Mouse (Mus musculus): ENCODE measurements at regions not wholly inside any gene's neighbourhood (a gene's known extent, or its start where the extent isn't known, plus 50 kb on each side); places are given as distances from the start of the nearest gene placed in this dataset.
A peak's percentile ranks its signal among the peaks of the same experiment; 100 is the strongest.

DNA sequence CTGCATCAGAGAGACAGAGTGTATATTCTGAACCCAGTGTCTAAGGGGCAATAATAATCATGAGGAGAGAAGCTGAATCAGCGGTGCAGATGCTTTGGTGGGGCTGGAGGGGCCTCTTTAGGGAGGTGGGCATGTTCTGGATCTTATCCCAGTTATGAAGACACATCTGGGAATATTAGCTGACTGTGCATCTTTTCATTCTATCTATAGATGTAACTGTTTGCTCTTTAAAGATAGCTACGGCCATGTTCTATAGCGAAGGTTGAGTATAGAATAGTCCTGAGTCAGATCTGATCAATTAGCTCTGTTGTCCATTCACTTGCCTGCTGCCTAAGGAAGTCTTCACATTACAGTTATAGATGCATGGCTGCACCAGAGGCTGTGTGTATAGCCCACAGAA, 104.0 kb downstream of the 2410131K14Rik start:
- no peak for ATAC-seq (replicated peaks in 1 of 2; ENCODE audit: insufficient read depth in 1 of 2, low FRiP score in 2 of 2, low TSS enrichment in 1 of 2, low read depth in 1 of 2, poor library complexity in 2 of 2, severe bottlenecking in 2 of 2)

DNA sequence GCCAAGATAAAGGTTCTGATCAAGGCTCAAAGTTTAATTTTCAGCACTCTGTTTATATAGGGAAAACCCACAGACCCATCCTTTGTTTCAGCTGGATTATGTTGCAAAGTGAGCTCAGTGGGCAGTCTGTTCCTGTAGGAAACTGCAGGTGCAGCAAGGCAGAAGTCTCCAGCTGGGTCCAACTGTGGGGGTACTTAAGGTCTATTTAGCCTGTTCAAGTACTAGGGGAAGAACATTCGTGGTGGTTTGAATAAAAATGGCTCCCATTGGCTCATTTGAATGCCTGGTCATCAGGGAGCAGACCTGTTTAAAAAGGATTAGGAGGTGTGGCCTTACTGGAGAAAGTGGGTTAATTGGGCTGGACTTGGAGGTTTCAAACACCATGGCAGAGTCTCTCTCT, 106.3 kb downstream of the 2410131K14Rik start:
- ATAC-seq (replicated peaks in 1 of 2; ENCODE audit: insufficient read depth in 1 of 2, low FRiP score in 2 of 2, low TSS enrichment in 1 of 2, low read depth in 1 of 2, poor library complexity in 2 of 2, severe bottlenecking in 2 of 2), result no peak

DNA sequence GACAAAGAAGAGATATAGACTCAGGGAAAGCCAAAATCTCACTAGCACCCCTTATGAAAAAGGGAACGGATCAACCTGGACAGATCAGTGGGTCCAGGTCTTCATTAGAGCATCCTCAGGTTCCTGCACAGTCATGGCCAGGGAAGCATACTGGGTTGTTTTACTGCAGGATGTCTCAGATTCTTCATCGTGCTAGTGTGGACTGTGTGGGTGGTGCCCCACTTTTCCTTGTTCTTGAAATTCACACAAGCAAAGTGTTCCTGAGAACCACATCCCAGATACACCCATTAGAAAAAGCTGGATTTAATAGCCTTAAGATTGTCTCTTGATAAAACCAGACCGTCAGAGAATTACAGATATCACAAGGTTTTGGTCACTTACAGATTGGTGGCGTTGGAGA, 107.1 kb downstream of the 2410131K14Rik start:
- ATAC-seq (replicated peaks in 1 of 2; ENCODE audit: insufficient read depth in 1 of 2, low FRiP score in 2 of 2, low TSS enrichment in 1 of 2, low read depth in 1 of 2, poor library complexity in 2 of 2, severe bottlenecking in 2 of 2), result no peak

DNA sequence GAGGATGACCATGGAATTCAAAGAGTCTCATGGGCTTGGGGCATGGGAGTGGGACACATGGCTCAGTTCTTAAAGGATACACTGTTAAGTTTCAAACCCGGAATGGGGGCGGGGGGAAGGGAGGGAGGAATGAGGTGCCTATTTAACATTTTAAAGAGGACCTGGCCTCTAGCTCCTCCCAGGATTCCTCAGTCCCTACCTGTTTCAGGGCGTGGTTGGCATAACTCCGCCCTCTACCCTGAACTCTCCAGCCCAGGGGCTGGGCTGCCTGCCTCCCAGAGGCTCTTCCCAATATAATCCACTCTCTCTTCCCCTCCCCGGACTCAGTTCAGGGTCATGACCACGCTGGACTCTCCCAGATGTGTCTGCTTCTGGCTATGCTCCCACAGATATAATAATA, 108.0 kb downstream of the 2410131K14Rik start:
- ATAC-seq (replicated peaks in 1 of 2; ENCODE audit: insufficient read depth in 1 of 2, low FRiP score in 2 of 2, low TSS enrichment in 1 of 2, low read depth in 1 of 2, poor library complexity in 2 of 2, severe bottlenecking in 2 of 2), result no peak

DNA sequence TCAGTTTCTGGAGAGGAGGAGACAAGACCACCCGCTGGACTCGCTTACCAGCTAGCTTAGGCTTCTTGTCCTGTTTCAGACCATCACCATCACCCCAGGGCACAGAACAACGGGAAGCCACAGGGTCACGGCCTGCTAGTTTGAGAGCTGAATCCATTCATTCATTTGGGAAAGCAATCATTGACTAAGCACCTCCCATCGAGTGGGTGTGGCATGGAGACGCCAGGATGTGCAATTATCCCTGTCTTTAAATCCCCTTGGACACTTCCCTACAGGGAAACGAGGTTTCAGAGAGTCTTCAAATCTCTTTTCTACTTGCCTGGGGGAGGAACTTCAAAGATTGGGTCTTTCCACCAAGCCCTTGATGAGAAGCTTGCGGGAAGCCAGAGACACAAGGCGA, 108.7 kb downstream of the 2410131K14Rik start:
- no peak for ATAC-seq (replicated peaks in 1 of 2; ENCODE audit: insufficient read depth in 1 of 2, low FRiP score in 2 of 2, low TSS enrichment in 1 of 2, low read depth in 1 of 2, poor library complexity in 2 of 2, severe bottlenecking in 2 of 2)

DNA sequence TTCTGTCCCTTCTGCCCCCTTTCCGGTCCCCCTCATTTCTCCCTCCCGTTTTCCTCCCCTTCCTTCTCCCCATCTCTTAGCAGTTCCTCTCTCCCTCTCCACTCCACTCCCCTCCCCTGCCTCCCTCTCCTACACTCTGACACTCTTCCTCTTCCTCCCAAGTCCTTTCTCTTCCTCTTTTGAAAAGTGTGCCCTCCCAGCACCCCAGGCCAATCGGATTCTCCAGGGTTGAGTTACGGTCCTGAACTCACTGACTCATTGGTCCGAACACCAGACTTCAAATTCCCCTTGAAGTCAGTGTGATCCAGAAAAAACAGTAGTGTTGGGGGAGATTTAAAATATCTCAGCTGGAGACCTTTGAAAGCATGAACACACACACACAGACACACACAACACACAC, 109.1 kb downstream of the 2410131K14Rik start:
- peak; percentile 82 to 90 for ATAC-seq (replicated peaks in 1 of 2; ENCODE audit: insufficient read depth in 1 of 2, low FRiP score in 2 of 2, low TSS enrichment in 1 of 2, low read depth in 1 of 2, poor library complexity in 2 of 2, severe bottlenecking in 2 of 2)

DNA sequence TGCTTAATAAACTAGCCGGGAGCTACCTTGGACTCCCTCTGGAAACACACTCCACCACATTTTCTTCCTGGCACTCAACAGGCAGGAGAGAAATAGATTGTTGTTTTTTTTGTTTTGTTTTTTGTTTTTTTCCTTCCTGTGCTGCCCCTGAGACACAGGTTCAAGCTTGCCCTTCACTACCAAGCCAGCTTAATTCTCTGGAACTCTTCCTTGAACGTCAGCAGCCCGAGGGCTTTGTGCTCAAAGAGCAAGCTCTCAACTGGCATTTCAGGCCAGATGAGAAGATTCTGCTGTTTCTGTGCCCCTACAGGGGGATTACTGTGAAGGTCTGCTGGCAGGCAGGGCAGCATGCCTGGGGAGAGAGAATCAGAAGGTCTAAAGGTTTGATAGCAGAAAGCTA, 109.8 kb downstream of the 2410131K14Rik start:
- no peak for ATAC-seq (replicated peaks in 1 of 2; ENCODE audit: insufficient read depth in 1 of 2, low FRiP score in 2 of 2, low TSS enrichment in 1 of 2, low read depth in 1 of 2, poor library complexity in 2 of 2, severe bottlenecking in 2 of 2)

DNA sequence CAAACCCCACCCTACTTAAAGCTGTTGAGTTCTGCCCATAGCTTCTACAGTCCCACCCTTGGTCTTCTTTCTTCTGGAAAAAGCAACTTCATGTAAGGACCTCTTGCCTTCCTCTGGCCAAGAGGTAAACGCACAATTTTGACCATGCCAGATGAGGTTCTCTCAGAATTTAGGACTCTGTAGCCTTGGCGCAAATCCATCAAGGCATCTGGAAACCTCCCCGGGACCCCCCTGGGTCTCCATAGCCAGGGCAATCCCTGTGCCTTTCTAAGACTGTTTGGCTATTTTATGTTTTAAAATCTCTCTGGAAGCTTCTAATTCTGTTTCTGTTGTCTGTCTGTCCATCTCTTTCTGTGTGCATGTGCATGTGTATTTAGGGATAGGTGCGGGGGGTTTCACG, 110.3 kb downstream of the 2410131K14Rik start:
- no peak for ATAC-seq (replicated peaks in 1 of 2; ENCODE audit: insufficient read depth in 1 of 2, low FRiP score in 2 of 2, low TSS enrichment in 1 of 2, low read depth in 1 of 2, poor library complexity in 2 of 2, severe bottlenecking in 2 of 2)

DNA sequence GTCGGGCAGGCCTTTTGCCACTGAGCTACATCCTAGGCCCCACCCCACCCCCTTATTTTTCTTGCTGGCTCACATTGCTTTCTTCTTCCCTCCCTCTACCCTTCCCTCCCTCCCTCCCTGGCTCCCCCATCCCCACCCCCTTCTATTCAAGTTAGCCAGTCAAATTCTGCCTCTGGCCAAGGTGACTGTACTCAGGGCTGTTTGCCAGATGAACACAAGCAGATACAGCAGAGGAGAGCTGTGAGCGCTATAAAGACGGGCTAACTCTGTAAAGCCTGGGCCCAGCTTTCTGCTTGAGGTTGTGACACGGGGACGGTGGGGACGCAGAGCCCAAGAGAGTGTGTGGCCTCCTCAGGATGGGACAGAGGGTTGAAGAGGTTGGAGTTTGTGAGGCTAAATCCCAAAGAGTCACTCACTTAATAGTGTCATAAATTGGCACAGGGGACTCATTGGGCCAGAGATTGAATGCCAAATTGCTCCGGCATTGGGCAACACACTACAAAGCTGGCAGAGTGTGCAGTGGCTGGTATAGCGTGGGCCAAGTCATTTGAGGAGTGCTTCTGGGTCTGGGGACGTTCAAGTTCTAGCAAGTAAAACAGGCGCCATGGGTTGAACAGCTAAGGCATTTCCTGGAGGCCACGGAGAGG, 110.8 kb downstream of the 2410131K14Rik start:
- ATAC-seq (replicated peaks in 1 of 2; ENCODE audit: insufficient read depth in 1 of 2, low FRiP score in 2 of 2, low TSS enrichment in 1 of 2, low read depth in 1 of 2, poor library complexity in 2 of 2, severe bottlenecking in 2 of 2), result no peak

DNA sequence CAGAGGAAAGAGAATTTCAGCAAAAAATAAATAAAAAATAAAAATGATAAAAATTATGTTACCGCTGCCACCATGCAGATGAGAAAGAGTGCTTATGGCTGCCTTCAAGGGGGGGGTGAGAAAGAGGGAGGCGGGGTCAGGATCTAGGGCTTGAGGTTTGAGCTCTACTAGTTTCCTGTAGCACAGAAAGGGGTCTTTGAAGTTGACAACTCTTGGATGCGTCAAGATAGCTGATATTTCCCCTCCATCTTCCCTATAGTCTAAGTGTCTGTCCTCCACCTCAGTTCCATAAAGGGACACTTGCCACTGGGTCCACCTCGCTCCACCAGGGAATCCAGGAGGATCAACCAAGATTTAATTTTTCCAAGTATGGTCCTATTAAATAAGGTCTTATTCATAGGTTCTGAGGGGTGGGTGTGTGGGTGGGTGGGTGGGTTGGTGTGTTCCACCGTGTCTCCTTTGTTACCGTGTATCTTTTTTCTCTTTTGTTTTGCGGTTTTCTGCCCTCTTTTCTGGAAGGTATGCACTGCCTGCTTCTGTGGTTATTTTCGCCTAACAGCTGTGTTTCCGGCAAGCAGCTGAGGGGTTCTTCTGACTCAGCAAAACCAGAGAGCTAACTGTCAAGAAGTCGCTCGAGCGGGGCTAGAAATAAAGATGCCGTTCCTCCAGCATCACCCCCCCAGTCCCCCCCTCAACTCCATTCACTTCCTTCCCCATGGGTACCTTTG, 114.8 kb downstream of the 2410131K14Rik start:
- ATAC-seq (replicated peaks in 1 of 2; ENCODE audit: insufficient read depth in 1 of 2, low FRiP score in 2 of 2, low TSS enrichment in 1 of 2, low read depth in 1 of 2, poor library complexity in 2 of 2, severe bottlenecking in 2 of 2), result peak; percentile 75 to 78

DNA sequence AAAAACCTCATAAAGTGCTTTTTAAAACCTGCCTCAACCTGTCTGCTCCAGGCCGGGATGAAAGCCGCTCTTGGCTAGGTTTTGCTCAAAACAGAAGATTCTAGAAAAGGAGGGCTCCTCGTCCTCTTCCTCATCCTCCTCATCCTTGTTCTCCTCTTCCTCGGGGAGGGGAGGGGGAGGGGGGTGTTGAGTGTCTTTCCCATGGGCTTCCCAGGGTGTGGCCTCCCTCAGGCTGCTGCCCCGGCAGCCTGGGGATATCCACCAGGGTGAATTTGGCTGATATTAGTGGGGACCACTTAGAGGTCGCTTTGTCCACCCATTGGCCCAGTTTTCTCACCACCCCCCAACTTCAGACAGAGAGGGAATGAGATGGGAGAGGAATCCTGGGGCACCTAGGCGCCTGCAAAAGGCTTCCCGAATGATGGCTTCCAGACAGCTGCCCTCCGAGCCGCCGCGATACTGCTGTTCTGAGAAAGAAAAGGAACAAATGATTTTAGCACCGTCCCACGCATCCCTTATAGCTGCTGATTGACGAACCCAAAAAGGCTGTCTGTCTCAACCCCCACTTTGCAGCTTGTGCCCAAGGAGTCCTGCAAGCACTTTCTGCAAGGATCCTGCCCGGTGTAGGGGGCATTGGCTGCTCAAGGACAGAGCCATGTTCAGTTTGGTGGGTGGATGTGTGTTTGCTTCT, 115.5 kb downstream of the 2410131K14Rik start:
- ATAC-seq (replicated peaks in 1 of 2; ENCODE audit: insufficient read depth in 1 of 2, low FRiP score in 2 of 2, low TSS enrichment in 1 of 2, low read depth in 1 of 2, poor library complexity in 2 of 2, severe bottlenecking in 2 of 2), result no peak

DNA sequence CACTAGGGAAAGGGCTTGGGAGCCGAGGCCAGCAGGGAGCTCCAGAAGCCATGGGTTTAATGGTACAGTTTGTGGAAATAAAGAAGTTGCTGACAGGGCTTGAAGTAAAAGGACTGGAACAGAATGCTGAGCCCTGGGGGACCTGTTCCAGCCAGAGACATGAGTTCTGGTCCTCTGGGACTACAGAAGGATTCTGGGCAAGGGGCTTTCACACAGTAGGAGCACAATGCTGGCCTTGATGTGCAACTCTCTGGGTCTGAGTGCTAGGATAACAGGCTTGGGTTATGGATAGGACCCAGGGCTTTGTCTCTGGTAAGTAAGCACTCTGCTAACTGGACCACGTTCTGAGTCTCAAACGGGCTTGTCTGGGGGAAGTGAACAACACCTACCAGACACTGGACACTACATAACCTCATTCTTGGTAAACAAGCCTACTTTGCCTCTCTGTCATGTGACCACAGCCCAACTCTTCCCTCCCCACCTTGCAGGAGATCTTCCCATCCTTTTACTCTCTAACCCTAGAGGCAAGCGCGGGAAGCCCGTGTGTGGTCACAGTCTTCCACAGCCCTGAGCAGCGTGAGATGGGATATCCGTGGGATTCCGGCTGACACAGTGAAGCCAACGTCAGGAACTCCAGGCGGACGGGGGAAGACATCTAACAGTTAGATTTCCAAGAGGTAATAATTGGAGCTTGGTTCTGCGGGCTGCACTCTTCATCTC, 116.3 kb downstream of the 2410131K14Rik start:
- ATAC-seq (replicated peaks in 1 of 2; ENCODE audit: insufficient read depth in 1 of 2, low FRiP score in 2 of 2, low TSS enrichment in 1 of 2, low read depth in 1 of 2, poor library complexity in 2 of 2, severe bottlenecking in 2 of 2), result no peak

DNA sequence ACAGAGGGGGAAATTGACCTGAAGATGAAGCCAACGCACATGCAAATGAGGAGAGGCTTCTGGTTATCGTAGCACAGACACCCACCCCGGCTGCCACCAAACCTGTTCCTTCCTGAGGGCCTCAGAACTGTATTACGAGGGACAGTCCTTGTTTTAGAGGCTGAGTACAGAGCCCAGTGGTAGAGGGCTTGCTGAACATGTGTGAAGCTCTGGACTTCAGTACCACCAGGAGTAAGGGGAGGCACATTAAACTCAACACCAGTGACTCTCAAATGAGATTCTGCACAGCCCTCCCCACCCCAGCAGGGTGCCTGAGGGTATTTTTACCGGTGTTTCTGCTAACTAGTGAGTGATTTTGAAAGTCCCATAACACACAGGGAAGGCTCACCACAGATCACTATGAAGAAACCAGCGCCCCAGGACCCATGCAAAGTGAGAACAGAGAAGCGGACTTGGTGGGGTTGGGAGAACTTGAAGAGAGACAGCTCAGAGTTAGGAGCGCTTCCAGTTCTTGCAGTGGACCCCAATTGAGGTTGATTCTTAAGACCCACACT, 116.9 kb downstream of the 2410131K14Rik start:
- peak in 1 of 2 experiments; percentile 9; a peak in 1 of 4 replicates for ATAC-seq (replicated peaks in 1 of 2; ENCODE audit: insufficient read depth in 1 of 2, low FRiP score in 2 of 2, low TSS enrichment in 1 of 2, low read depth in 1 of 2, poor library complexity in 2 of 2, severe bottlenecking in 2 of 2)

DNA sequence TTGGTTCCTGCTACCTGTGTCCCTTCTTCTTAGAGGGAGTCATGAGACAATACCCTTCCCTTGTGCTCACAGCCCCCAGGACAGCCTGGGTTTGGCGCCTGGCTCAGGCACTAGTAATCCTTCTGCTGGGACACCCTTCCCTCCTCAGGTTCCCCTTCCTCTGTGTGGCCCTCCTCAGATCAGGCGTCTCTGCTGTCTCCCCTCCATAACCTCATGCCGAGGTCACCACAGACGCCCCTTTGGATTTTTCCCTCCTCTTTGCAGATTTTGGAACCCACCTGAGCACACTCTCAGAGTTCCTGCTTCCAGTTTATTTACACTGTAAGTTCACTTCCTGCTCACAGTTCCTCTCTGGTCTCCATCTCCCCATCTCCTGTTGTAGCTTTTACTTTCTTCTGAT, 117.7 kb downstream of the 2410131K14Rik start:
- no peak for ATAC-seq (replicated peaks in 1 of 2; ENCODE audit: insufficient read depth in 1 of 2, low FRiP score in 2 of 2, low TSS enrichment in 1 of 2, low read depth in 1 of 2, poor library complexity in 2 of 2, severe bottlenecking in 2 of 2)

DNA sequence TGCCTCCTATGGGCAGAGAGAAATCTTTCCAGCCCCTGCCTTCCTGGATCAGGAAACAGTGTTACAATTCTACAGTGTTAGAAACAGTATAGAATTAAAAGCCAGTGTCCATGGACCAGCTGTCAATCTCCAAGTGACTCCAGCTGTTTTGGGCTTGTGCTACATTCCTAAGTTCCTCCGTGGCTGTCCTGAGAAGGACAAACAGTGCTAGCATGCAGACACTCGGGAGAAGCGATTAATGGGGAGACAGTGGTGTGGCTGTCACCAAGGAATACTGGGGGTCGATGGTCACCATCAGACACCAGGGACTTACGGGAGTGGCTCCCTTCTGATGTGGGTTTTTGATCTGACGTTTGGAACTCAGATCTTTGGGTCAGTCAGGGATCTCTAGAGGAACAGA, 118.1 kb downstream of the 2410131K14Rik start:
- no peak for ATAC-seq (replicated peaks in 1 of 2; ENCODE audit: insufficient read depth in 1 of 2, low FRiP score in 2 of 2, low TSS enrichment in 1 of 2, low read depth in 1 of 2, poor library complexity in 2 of 2, severe bottlenecking in 2 of 2)

DNA sequence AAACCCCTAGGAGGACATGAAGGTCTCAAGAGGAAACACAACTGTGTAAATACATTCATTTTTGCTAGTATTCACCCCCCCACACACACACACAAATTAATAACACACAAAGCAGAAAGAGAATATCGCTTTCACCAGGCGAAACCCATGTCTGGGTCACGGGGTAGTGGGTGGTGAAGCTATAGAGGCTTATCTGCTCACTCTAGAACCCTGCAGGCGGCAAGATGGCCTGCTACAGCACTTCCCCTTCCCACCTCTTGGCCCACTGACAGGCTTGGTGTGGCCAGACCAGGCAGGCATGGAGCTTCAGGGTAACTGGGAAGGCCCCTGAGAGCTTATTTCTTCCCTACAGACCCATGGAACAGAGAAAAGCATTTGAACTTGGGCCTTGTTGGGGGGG, 119.6 kb downstream of the 2410131K14Rik start:
- peak; percentile 38 to 55; a peak in 2 of 4 replicates for ATAC-seq (replicated peaks in 1 of 2; ENCODE audit: insufficient read depth in 1 of 2, low FRiP score in 2 of 2, low TSS enrichment in 1 of 2, low read depth in 1 of 2, poor library complexity in 2 of 2, severe bottlenecking in 2 of 2)

DNA sequence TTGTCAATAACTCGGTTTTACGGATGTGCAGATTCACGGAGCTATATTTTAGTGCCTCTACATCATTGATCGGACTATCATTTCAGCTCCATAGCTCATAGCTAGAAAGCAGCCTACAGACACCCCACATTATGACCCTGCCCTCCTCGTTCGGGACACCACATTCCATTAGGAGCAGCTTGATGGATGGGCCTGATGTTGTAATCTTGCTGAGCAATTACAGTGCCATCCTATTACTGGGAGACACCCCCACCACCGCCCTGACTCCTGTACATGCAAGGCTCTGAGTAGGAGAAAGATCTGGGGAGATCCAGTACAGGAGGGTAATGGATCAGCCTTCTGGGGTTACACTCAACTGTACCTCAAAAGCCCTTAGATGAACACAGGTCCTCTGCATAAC, 120.2 kb downstream of the 2410131K14Rik start:
- no peak for ATAC-seq (replicated peaks in 1 of 2; ENCODE audit: insufficient read depth in 1 of 2, low FRiP score in 2 of 2, low TSS enrichment in 1 of 2, low read depth in 1 of 2, poor library complexity in 2 of 2, severe bottlenecking in 2 of 2)

DNA sequence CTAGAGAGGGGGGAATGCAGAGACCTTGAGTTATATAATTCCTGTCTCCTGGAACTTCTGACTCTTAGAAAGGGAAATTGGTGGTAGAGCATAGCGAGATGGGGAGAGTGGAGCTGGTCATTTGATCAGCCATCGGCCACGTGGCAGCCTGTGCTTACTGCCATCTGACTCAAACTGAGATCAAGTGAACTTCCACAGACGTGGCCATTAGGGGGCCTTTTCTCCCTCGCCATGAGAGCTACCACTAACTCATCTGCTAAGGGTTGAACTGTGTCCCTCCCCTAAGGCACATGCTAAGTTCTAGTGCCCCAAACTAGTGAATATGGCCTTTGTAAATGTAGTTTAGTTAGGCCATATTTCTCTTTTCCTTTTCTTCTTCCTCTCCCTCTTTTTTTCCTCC, 120.6 kb downstream of the 2410131K14Rik start:
- no peak for ATAC-seq (replicated peaks in 1 of 2; ENCODE audit: insufficient read depth in 1 of 2, low FRiP score in 2 of 2, low TSS enrichment in 1 of 2, low read depth in 1 of 2, poor library complexity in 2 of 2, severe bottlenecking in 2 of 2)
